Mouse (Mus musculus) megakaryocyte, embryonic 14.5 days (primary cell): ENCODE data around the gene Memo1.

Experiments
- FLI1 ChIP-seq: IDR thresholded peaks from 2 replicates; pipeline ENCODE4 v1.6.1; 2012; ENCODE audit warnings: low read length, inconsistent platforms, mixed read lengths
- GATA1 ChIP-seq: IDR thresholded peaks from 3 replicates; pipeline ENCODE4 v1.6.1; 2012; ENCODE audit warnings: mixed read lengths, low read length, inconsistent platforms, borderline replicate concordance

GRCm38 (mm10) chr17:74278966-74279869 lies 16.1 kb downstream of the Memo1 start:
- no peak for TF ChIP-seq GATA1
- no peak for TF ChIP-seq FLI1
